Mouse (Mus musculus) cerebellum, adult 2 months (tissue): ENCODE results near the gene Nod2.

Experiments
- CTCF ChIP-seq: fragments of 200-500 bp; IDR thresholded peaks from 2 replicates; pipeline ENCODE4 v1.5.1; 2011; ENCODE audit warnings: low read depth, mild to moderate bottlenecking, control low read depth, low read length, moderate library complexity, borderline replicate concordance; ENCODE audit not compliant: insufficient read depth
- POLR2A ChIP-seq: fragments of 200-500 bp; IDR thresholded peaks from 2 replicates; pipeline ENCODE4 v1.6.1; 2011; ENCODE audit warnings: low read length, control low read depth, borderline replicate concordance; ENCODE audit not compliant: insufficient read depth

GRCm38 (mm10) chr8:88659873-88660272, 12.8 kb downstream of the Nod2 start:
- TF ChIP-seq CTCF: no peak
- no peak for TF ChIP-seq POLR2A
